Mouse (Mus musculus) liver, embryonic 13.5 days (tissue): ENCODE measurements around the gene Acap1. TPM values are rescaled to one million over a fixed set of nuclear protein-coding genes. Genes with fewer than 3 reads are reported as not detected.

Experiments
- ATAC-seq: fragments of 200-750 bp; cut with Nextera tagmentation; 2 replicates; pipeline ENCODE4 v1.8.0; 2017; ENCODE audit warnings: low read depth, mild to moderate bottlenecking, moderate number of reproducible peaks, moderate library complexity
- DNase-seq: peaks from one replicate; pipeline ENCODE4 v3.0.0; 2022
- H3K27ac ChIP-seq: fragments of 300-500 bp; sonication (generic); 2 replicates; pipeline ENCODE4 v1.5.1; 2015; ENCODE audit warnings: moderate library complexity, mild to moderate bottlenecking, inconsistent platforms
- H3K27me3 ChIP-seq: fragments of 300-500 bp; sonication (generic); 2 replicates; pipeline ENCODE4 v1.6.1; 2015; ENCODE audit warnings: mild to moderate bottlenecking, inconsistent platforms
- H3K36me3 ChIP-seq: fragments of 300-500 bp; sonication (generic); 2 replicates; pipeline ENCODE4 v1.6.1; 2015; ENCODE audit warnings: mild to moderate bottlenecking, inconsistent platforms
- H3K4me1 ChIP-seq: fragments of 300-500 bp; sonication (generic); replicated peaks from 2 replicates; pipeline ENCODE4 v1.6.1; 2015; ENCODE audit warnings: inconsistent platforms
- H3K4me2 ChIP-seq: fragments of 300-500 bp; sonication (generic); 2 replicates; pipeline ENCODE4 v1.6.1; 2015; ENCODE audit warnings: inconsistent platforms, mild to moderate bottlenecking, moderate library complexity
- H3K4me3 ChIP-seq: fragments of 300-500 bp; sonication (generic); replicated peaks from 2 replicates; pipeline ENCODE4 v1.5.1; 2015; ENCODE audit warnings: mild to moderate bottlenecking, inconsistent platforms
- H3K9ac ChIP-seq: fragments of 300-500 bp; sonication (generic); 2 replicates; pipeline ENCODE4 v1.6.1; 2015; ENCODE audit warnings: mild to moderate bottlenecking, inconsistent platforms
- H3K9me3 ChIP-seq: fragments of 300-500 bp; sonication (generic); replicated peaks from 2 replicates; pipeline ENCODE4 v1.6.1; 2016; ENCODE audit warnings: inconsistent platforms
- WGBS: fragments of 180-500 bp; shearing (Covaris S2); methylation state at CpG from one replicate; pipeline ENCODE4 v1.1.7; 2015; ENCODE audit not compliant: insufficient replicate concordance; 5-methylcytosine and 5-hydroxymethylcytosine counted together
- microRNA-seq: library from miRNA; unstranded; fragments of <30 nt; microRNA quantifications from one replicate; pipeline ENCODE4, GENCODE M21; 2016
- polyA plus RNA-seq: library from polyadenylated mRNA; unstranded; fragments of >200 nt; fragmentation: Nextera tagmentation; extraction: Ambion mirVana; gene quantifications from 2 replicates; pipeline ENCODE4 v1.2.1, GENCODE M21; 2015

Acap1 gene
- polyA plus RNA-seq, 1 experiment from 2014 or later, result 4.4 TPM

DNA sequence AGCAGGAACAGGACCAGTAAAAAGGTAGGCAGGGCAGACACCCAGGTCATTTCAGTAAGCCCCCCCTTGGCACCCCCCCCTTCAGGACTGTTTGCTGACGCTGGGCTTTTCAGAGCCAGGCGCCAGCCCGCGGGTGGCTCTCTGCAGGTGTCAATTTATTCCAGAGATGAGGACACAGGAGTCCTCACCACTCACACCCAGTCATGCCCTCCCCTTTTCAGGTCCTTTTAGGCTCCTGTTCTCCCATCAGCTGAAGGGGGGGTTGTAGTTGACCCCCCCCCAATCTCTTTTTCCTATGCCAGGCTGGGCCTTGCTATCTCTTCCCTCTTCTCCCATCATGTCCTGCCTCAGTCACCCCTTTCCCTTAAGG is 59.4 kb downstream of the Acap1 start:
- Histone ChIP-seq H3K36me3 (0 out of 2 replicates have a peak, but pooled peaks cover 3% of the 10 kb centered on the region), H3K27ac (no peak overlapping the region), H3K9ac (no peak overlapping the region), H3K27me3 (peaks cover 58% of the 10 kb centered on the region), H3K9me3 (no peaks in the 10 kb centered on the region), H3K4me3 (no peak overlapping the region; the same call in 1 of the 2 replicates), H3K4me1 (peaks cover 65% of the 10 kb centered on the region), H3K4me2 (peak overlapping the region; percentile 95)
- no peak for ATAC-seq
- no peak for DNase-seq
- 17% methylated on average over 4 of the region's 4 CpGs for WGBS

DNA sequence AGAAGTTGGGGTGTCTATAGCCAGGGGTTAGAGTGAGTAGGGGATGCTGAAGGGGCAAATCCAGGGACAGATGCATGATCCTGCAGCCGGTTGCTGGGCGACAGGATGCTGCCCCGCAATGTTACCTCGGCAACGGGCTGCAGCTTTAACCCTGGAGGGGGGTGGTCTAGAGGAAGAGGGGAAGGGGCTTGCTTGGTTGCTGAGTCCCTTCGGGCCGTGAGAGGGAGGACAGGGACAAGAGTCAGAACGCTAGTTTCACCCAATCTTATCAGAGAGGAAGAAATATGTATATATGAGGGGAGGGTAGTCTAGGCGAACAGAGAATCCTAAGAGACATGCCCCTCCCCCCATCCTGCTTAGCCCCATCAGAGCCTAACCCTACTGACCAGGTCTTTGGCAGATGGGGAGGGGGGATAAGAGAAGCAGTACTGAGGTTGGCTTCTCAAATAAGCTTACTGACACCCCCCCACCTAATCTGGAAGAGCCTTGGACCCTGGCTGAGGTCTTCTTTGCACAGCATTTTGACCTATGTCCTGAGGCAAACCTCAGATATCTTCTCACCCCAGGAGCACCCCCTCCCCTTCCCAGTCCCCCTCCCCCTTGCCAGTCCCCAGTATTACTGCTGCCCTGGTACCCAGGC is 59.9 kb downstream of the Acap1 start:
- DNase-seq (no peak), ATAC-seq (no peak)
- Histone ChIP-seq H3K9me3 (no peaks in the 10 kb centered on the region), H3K4me1 (peaks cover 65% of the 10 kb centered on the region), H3K27ac (no peak overlapping the region), H3K36me3 (0 out of 2 replicates have a peak, but pooled peaks cover 3% of the 10 kb centered on the region), H3K4me2 (peak overlapping the region; percentile 95; the same call in 1 of the 2 replicates), H3K27me3 (peaks cover 58% of the 10 kb centered on the region), H3K4me3 (no peak overlapping the region; the same call in 1 of the 2 replicates), H3K9ac (no peak overlapping the region)
- 15% methylated on average over 9 of the region's 9 CpGs for WGBS

DNA sequence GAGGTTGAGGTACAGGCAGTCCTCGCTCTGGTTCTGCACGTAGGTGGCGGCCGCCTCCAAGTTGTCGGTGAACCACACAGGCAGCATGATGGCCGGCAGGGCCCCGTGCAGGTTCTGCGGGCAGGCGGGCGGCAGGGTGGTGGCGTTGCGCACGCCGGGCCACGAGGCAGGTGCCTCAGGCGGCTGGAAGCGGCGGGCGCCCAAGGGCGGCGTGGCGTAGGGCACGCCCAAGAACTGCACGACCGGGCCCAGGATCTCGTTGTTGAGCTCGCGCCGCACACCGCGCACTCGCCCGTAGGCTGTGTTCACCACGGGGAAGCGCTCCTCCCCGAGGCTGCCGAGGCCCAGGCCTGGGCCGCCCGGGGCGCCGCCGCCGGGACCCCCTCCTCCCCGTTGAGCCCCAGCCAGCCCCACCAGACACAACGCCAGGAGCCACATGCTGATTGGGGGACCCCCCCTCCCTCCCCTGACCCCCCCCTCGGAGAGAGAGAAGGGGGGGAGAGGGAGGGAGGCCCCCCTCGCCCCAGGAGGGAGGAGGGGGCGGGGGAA is 61.3 kb downstream of the Acap1 start:
- 2% methylated on average over 45 of the region's 48 CpGs for WGBS
- H3K4me2 ChIP-seq, result peak overlapping the region; percentile 71
- H3K4me1 ChIP-seq, result peaks cover 53% of the 10 kb centered on the region
- H3K27me3 ChIP-seq, result peaks cover 61% of the 10 kb centered on the region
- no peaks in the 10 kb centered on the region for H3K9me3 ChIP-seq
- no peaks in the 10 kb centered on the region for H3K36me3 ChIP-seq
- 0 out of 2 replicates have a peak overlapping the region, but pooled peaks have one; percentile 19 for H3K27ac ChIP-seq
- ATAC-seq, result peak; percentile 21; the same call in 1 of the 2 replicates
- DNase-seq, result peak; percentile 55
- H3K9ac ChIP-seq, result peak overlapping the region; percentile 68
- H3K4me3 ChIP-seq, result peak overlapping the region; percentile 53

DNA sequence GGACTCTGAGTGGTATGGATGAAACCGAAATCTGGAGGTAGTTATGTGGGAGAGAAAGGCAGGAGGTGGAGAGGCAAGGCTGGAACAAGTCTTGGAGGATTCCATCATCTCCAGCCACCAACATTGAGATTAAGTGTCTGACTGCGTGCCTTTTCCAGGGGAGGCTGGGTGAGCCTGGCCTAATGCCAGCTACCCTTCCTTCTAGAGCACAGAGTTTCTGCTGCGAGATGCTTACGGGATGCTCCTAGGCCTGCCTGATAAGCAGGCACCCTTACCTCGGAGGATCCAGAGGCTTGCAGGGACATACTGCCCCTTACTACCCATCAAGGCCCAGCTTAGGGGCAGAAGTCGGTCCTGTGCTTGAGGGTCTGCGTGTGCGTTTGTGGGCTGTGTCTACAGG is 61.8 kb downstream of the Acap1 start:
- 43% methylated on average over 8 of the region's 8 CpGs for WGBS
- no peaks in the 10 kb centered on the region for H3K36me3 ChIP-seq
- no peaks in the 10 kb centered on the region for H3K9me3 ChIP-seq
- H3K4me1 ChIP-seq, result peaks cover 51% of the 10 kb centered on the region
- H3K27me3 ChIP-seq, result peaks cover 61% of the 10 kb centered on the region
- peak overlapping the region; percentile 71 for H3K4me2 ChIP-seq
- peak overlapping the region; percentile 68 for H3K9ac ChIP-seq
- no peak overlapping the region for H3K27ac ChIP-seq
- ATAC-seq, result no peak
- no peak for DNase-seq
- H3K4me3 ChIP-seq, result peak overlapping the region; percentile 53

Small RNAs within 50 kb of the gene (microRNA-seq; reads per million reads assigned to microRNA genes)
- gene Mir6924, result not detected

Other genes starting within 250 kb of the Acap1 start
- gene Sox15, start 240.2 kb downstream of the Acap1 start, polyA plus RNA-seq, result not detected in 2 replicates
- gene Mpdu1, start 232.9 kb downstream of the Acap1 start, polyA plus RNA-seq, result 36.9 and 39.2 TPM in 2 replicates
- 17.3 and 17.4 TPM in 2 replicates for gene Cd68, start 229.4 kb downstream of the Acap1 start, polyA plus RNA-seq
- gene Eif4a1, start 223.1 kb downstream of the Acap1 start, polyA plus RNA-seq, result 351 and 453 TPM in 2 replicates
- 37.3 and 38.6 TPM in 2 replicates for gene Senp3, start 213.5 kb downstream of the Acap1 start, polyA plus RNA-seq
- gene Tnfsf13, start 209.8 kb downstream of the Acap1 start, polyA plus RNA-seq, result 0.10 TPM in 1 of 2 replicates, not detected in the other
- 2.1 and 2.6 TPM in 2 replicates for gene Tnfsf12, start 199.7 kb downstream of the Acap1 start, polyA plus RNA-seq
- 1.1 and 1.4 TPM in 2 replicates for gene Tnfsfm13, start 199.4 kb downstream of the Acap1 start, polyA plus RNA-seq
- gene Polr2a, start 136.9 kb downstream of the Acap1 start, polyA plus RNA-seq, result 9.6 and 10.8 TPM in 2 replicates
- not detected in 2 replicates for gene Slc35g3, start 133.6 kb downstream of the Acap1 start, polyA plus RNA-seq
- 0.38 and 0.43 TPM in 2 replicates for gene Zbtb4, start 129.6 kb downstream of the Acap1 start, polyA plus RNA-seq
- 0.43 and 0.59 TPM in 2 replicates for gene Chrnb1, start 99.6 kb downstream of the Acap1 start, polyA plus RNA-seq
- gene Fgf11, start 93.7 kb downstream of the Acap1 start, polyA plus RNA-seq, result 0.07 and 0.20 TPM in 2 replicates
- 0.46 and 0.50 TPM in 2 replicates for gene Tmem102, start 89.9 kb downstream of the Acap1 start, polyA plus RNA-seq
- not detected in 2 replicates for gene Gm39566, start 80.2 kb downstream of the Acap1 start, polyA plus RNA-seq
- gene Spem2, start 77.1 kb downstream of the Acap1 start, polyA plus RNA-seq, result not detected in 2 replicates
- gene Spem1, start 73.4 kb downstream of the Acap1 start, polyA plus RNA-seq, result not detected in 2 replicates
- gene Nlgn2, start 57.8 kb downstream of the Acap1 start, polyA plus RNA-seq, result 0.68 and 0.75 TPM in 2 replicates
- gene Tmem256, start 57.0 kb downstream of the Acap1 start, polyA plus RNA-seq, result 321 and 345 TPM in 2 replicates
- gene Plscr3, start 49.2 kb downstream of the Acap1 start, polyA plus RNA-seq, result 28.0 and 29.9 TPM in 2 replicates
- 0.76 and 1.5 TPM in 2 replicates for gene Tnk1, start 36.8 kb downstream of the Acap1 start, polyA plus RNA-seq
- gene Tmem95, start 17.5 kb downstream of the Acap1 start, polyA plus RNA-seq, result not detected in 2 replicates
- 0.89 and 1.3 TPM in 2 replicates for gene Kctd11, start 14.1 kb downstream of the Acap1 start, polyA plus RNA-seq
- 0.89 and 1.0 TPM in 2 replicates for gene 2810408A11Rik, start 5.4 kb upstream of the Acap1 start, polyA plus RNA-seq
- 2.3 and 2.8 TPM in 2 replicates for gene Neurl4, start 5.5 kb upstream of the Acap1 start, polyA plus RNA-seq
- gene Gps2, start 18.3 kb upstream of the Acap1 start, polyA plus RNA-seq, result 107 and 116 TPM in 2 replicates
- gene Eif5a, start 26.4 kb upstream of the Acap1 start, polyA plus RNA-seq, result 1,847 and 1,941 TPM in 2 replicates
- gene Ybx2, start 40.3 kb upstream of the Acap1 start, polyA plus RNA-seq, result 0.28 and 0.30 TPM in 2 replicates
- gene Slc2a4, start 52.6 kb upstream of the Acap1 start, polyA plus RNA-seq, result 14.2 TPM in 2 replicates
- 2.4 and 4.2 TPM in 2 replicates for gene Cldn7, start 69.2 kb upstream of the Acap1 start, polyA plus RNA-seq
- gene Ctdnep1, start 85.6 kb upstream of the Acap1 start, polyA plus RNA-seq, result 8.7 and 10.1 TPM in 2 replicates
- 84.9 and 86.9 TPM in 2 replicates for gene Elp5, start 87.0 kb upstream of the Acap1 start, polyA plus RNA-seq
- 259 and 294 TPM in 2 replicates for gene Gabarap, start 95.6 kb upstream of the Acap1 start, polyA plus RNA-seq
- 29.8 and 32.7 TPM in 2 replicates for gene Phf23, start 100.2 kb upstream of the Acap1 start, polyA plus RNA-seq
- gene Dvl2, start 105.1 kb upstream of the Acap1 start, polyA plus RNA-seq, result 6.4 and 7.4 TPM in 2 replicates
- 83.7 and 87.2 TPM in 2 replicates for gene Acadvl, start 119.9 kb upstream of the Acap1 start, polyA plus RNA-seq
- gene Dlg4, start 121.4 kb upstream of the Acap1 start, polyA plus RNA-seq, result 1.1 and 1.2 TPM in 2 replicates
- gene Asgr1, start 158.5 kb upstream of the Acap1 start, polyA plus RNA-seq, result 1.4 and 1.8 TPM in 2 replicates
- gene Asgr2, start 197.1 kb upstream of the Acap1 start, polyA plus RNA-seq, result 5.2 and 5.7 TPM in 2 replicates
- gene Mgl2, start 234.8 kb upstream of the Acap1 start, polyA plus RNA-seq, result 1.2 and 1.3 TPM in 2 replicates